Mouse (Mus musculus) kidney, adult 11 months (tissue): ENCODE measurements around the gene Spag4.
A peak's percentile ranks its signal among the peaks of the same experiment; 100 is the strongest.

Source experiments
- DNase-seq: peaks from one replicate; pipeline ENCODE4 v3.0.0; 2022

Gene Spag4

GRCm38 (mm10) chr2:156065099-156066041 lies at the start of gene Spag4:
Gene Spag4 (plus strand): TSS chr2:156065175.
- DNase-seq = peak; percentile 70

DNA sequence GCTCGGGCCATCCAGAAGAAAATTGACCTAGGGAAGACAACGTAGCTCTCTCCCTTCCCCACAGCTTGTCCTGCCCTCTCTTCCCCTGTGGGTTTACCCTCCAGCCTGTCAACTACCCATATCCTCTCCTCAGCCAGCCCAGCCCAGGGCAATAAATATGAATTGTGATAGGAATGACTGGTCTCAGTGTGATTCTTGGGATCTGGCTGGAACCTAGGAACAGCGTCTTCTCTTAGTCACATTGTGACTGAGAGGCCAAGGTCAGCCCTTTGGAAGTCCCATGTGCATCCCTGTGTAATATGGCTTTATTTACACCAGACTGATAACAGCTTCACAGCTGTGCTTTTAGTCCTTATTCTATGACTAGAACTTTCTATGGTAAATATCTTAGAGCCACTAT lies 46.9 kb upstream of the Spag4 start:
- no peak for DNase-seq

DNA sequence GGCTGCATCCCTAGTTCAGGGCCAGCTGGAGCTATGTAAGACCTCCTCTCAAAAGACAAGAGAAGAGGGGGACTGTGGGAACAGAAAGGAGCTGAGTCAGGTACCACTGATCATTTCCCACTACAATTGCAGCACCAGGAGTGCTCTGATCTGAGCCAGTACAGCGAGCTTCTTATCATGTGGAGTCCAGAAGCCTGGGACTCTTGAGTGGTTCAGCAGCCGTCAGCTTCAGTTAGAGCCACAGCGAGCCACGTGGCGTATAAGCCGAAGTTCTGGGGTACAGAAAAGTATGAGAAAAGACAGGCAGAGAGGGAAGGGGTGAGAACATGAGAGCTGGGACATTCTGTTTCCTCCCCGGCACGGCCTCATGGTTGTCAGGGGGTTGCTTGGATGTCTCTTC lies 43.8 kb upstream of the Spag4 start:
- DNase-seq = no peak

DNA sequence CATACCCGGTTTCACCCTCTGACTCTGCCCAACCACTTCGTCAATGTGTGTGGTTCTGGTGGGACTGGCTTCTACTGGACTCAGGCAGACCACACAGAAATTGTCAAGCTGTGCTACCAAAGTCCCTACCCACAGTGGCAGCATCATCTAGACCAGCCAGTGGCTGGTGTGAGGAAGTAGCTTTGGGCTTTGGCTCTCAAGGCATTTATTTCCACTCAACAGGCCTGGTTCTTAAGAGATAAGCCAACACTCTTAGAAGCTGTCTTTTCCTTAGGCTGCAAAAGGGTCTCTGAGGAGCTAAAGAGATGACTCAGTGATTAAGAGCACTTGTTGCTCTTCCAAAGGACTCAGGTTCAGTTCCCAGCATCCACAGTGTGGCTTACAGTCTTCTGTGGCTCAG lies 43.2 kb upstream of the Spag4 start:
- DNase-seq = no peak

DNA sequence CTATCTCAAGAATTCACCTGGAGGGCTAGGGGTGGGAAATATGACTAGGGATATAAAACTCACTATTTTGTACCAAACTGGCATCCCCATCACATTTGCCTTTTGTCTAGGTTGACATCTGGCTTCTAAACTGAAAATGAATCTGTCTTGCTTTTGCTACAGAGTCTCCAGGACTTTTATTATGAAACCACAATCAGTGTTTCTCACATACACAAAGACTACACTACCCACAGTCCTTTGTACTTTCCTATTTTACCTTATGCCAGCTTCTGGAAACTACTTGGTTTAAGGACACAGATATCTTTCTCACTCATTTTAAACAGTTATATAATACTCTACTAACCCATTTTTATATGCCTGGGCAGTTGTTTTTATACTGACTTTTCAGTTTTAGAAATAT lies 39.5 kb upstream of the Spag4 start:
- no peak for DNase-seq

GRCm38 (mm10) chr2:156039390-156039789 lies 25.6 kb upstream of the Spag4 start:
- DNase-seq = no peak

- no peak for DNase-seq
These were observed 22.1 kb upstream of the Spag4 start for GRCm38 (mm10) chr2:156042903-156043302.

GRCm38 (mm10) chr2:156047929-156048328 lies 17.0 kb upstream of the Spag4 start:
- no peak for DNase-seq

DNA sequence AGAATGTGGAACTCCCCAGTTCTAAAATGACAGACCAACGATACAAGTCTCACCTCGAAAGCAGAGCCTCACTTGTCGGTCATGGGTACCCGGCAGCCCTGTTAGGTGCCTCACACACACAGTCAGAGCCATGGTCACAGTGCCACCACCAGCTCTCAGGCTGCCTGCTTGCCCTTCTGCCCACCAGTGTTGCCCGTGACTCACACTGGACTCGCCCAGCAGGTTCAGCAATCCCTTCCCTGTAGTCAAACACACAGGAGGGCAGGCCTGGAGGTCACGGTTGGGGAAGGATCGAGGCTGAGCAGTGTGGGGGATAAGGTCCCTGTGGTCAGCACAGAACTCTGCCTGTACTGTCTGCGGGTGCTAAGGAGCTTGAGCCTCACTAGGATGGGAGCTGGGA lies 12.2 kb upstream of the Spag4 start, which contains the start of gene Fer1l4:
Gene Fer1l4 (minus strand): TSS at position 132 of the 400 bp plus-strand sequence.
- no peak for DNase-seq

GRCm38 (mm10) chr2:156066126-156066525 lies 1.2 kb downstream of the Spag4 start:
- peak; percentile 23 for DNase-seq

GRCm38 (mm10) chr2:156067916-156068315 lies 2.9 kb downstream of the Spag4 start:
- peak; percentile 26 for DNase-seq

DNA sequence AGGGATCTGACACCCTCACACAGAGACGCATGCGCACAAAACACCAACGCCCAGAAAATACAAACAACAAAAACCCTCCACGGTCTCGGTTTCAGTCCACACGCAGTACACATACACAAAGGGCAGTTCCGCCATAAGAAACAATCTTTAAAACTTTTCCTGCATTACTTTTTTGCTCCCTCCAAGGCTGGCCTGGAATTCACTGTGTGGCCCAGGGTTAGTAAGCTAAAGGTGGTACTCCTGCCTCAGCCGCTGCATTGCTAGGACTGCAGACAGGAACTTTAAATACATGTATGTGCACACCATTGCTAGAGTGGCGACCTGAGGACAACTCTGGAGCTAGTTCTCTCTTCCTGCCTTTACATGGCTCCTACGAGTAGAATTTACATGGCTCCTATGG lies 6.3 kb downstream of the Spag4 start:
- no peak for DNase-seq

DNA sequence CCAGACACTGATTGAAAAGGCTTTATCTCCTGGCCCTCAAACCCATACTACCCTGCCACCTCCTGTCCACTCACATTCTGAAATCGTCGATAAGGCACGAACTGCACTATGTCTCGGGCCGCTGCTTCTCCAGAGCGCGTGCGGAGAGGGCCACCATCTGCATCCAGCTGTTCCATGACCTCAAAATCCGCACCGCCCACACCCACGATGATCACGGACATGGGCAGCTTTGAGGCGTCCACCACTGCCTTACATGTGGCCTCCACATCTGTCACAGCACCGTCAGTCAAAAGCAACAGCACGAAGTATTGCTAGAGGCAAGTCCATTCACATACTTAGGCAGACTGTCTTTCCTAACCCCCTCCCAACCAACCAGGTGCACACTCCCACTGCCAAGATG lies 8.8 kb downstream of the Spag4 start:
- DNase-seq = no peak

DNA sequence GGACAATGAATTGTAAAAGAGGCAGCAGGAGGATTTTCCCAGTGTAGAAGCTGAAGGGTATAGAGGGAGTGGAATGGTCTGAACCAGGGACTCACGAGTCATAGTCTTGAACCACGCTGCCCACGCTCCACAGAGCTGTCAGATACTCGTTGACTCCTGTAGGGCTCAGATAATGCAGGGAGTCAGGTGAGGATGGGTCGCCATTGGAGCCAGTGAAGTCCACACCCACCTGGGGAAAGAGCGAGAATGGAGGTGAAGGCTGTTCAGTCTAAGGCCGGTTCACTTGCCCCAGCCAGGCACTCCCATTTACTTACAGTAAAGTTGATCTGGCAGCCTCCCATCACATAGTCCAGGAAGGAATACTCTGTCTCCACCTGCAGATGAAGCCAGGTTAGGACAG lies 12.5 kb downstream of the Spag4 start:
- DNase-seq = no peak

DNA sequence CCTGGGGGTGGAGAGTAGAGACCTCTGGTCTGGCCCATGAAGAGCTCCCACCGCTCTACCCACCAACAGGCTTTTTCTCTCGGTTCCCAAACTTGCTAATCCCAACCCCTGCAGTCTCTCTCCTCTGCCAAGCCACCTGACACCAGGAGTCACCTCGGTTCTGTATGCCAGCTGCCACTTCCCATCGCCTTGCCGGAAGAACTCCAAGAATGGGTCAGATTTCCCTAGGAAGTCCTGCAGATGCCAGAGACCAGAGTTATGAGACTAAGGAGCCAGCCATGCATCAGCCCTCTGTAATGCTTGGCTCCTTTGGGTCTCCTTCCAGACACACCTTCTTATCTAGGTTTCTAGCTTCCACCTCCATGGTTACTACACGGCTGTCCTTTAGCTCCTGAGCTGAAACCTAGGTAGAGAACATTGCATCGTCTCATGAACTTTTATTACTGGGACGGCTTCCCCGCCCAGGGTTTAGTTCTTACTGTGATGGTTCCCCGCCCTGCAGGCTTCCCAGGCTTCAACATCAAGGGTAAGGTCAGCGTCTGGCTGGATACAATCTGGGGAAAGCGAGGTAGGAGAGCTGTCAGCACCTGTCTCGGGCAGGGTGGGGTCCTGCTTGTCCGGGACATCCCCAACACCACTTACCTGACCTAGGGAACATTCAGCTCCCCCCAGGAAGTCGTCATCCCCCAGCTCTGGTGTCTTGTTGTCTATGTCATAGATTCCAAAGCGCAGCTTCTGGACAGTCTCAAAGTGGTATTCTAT lies 13.6 kb downstream of the Spag4 start:
- DNase-seq = no peak

DNA sequence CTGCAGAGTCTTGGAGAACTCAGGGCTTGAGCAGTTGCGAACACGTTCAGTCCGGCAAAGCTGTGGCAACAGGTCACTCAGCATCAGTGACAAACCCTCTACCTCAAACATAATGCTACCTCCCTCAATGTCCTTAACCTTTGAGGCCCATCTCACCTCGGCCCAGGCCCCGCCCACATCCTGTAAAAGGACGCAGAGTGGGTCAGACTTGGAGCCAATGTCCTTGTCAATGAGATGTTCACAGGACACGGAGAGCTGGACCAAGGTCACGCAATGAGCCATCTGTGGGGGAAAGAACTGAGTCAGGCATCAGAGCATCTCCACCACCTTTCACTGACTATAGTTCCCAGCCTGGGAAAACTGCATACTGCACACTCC lies 14.2 kb downstream of the Spag4 start:
- no peak for DNase-seq

DNA sequence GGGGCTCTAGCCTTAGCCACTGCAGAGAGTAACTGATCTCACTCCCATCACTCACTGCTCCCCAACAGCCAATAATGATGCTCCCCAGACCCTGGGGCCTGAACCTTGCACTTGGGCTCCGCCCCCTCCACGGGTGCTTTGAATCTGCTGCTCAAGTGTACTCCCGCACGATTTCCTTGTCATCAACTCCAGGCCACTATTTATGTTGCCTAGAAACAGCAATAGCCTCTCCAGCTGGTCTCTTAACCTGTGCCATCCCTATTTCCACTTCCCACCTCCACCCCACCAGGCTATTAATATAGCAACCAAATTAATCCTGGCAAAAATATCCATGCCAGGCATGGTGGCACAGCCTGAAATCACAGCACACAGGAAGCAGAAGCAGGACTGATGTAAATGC lies 14.7 kb downstream of the Spag4 start:
- DNase-seq = no peak

DNA sequence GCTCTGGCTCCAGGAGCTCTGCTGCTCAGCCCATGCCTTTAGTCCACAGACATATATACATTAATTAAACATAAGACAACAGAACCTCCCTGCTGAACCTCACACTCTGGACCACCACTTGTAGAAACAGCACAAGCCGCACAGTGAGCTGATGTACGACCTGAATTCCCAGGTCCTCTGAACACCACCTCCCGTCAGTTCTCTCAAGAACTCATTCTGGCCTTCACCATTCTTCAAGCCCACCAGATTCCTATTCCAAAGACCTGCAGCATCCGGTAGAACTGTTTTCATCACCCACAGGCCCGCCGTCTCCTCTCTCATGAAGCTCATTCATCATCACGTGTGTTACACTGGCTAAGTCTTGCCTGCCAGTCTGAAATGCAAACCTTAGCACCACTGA lies 15.4 kb downstream of the Spag4 start:
- DNase-seq = no peak

- DNase-seq = no peak
These were observed 19.6 kb downstream of the Spag4 start for GRCm38 (mm10) chr2:156084541-156084940.

DNA sequence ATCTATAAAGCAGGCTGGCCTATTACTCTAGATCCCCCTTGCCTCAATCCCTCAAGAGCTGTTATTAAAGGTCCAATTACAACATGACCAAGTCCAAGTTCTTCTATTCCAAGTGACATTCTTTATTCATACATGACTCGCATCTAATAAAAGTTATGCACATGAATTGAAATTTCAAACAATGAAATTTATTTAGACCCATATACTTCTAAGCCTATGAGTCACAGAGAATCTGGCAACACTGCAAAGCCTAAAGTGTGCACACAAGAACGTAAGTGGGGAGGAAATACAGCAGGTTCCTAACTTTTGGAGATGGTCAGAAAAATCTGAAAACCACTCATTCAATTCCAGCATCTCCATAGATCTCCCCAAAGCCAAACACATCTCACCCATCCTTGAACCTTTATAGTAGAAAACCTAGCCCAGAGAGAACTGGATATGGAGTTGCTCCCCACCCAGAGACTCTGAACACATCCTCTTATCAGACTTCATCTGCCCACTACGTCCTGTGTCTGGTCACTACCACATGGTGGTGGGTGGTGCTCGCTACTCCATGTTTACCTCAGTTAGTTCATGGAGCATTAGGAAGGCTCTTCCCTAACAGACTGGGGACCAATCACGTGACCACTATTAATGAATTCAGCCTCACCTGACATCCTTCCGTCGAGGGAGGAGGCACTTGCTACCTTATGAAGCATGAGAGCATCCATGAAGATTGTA lies 22.6 kb downstream of the Spag4 start:
- DNase-seq = no peak

- no peak for DNase-seq
These were observed 24.8 kb downstream of the Spag4 start for GRCm38 (mm10) chr2:156089799-156090198.

DNA sequence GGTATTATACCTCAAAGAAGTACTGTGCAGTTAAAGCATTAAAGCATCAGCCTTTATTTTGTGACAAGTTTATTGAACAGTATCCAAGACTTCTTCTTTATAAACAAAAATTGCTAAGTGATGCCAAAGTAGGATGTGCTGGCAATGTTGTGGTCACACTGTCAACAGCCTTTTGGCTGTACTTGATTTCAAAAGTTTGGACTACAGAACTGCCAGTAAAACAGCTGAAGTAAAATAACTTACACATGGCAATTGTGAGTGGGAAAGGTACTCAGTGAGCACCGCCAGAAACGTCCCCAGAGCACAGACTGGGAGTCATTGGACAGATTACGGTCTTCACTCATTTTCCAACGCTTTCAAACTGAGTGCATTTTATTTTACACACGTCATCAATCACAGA lies 27.0 kb downstream of the Spag4 start:
- DNase-seq = no peak

DNA sequence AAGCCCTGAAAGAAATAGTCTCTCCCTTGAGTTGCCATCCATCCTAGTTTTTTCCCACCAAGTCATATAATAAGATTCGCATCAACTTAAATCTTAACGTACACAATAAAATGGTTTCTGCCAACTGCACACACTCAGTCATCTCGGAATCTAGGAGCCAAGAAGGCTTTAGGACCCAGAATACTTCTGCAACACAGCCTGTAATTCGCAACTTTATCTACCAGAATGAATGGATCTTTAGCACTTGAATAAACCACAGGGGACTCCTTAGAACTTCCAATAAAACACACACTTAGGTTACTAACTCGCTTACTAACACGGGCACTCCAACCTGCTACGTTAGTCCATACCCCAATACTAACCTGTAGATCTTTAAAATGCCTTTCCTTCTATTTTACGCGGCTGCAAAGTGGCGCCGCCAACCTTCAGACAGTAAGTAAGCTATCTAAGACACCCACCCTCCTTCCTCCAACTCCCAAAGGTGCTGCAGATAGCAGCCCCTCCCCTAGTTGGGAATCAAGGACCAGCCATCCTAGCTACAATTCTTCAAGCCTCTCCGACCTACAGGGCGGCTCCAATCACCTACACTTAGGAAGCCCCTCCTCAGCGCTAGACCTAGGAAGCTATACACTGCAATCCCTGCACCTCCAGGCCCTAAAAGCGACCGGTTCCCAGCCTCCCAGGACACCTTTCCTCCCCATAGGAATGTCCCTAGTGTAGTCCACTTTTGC lies 45.8 kb downstream of the Spag4 start:
- DNase-seq = no peak
